Mouse (Mus musculus): ENCODE measurements at regions not wholly inside any gene's neighbourhood (a gene's known extent, or its start where the extent isn't known, plus 50 kb on each side); places are given as distances from the start of the nearest gene placed in this dataset.

GRCm38 (mm10) chr3:117038280-117038927 lies 69.6 kb upstream of the Palmd start:
- no peak for DNase-seq (ENCODE audit: extremely low spot score, low read depth, low spot score)

Measured in hindlimb bud, embryonic 11.5 days (tissue).